Mouse (Mus musculus): Measurements from ENCODE around the gene Phrf1.

DNA sequence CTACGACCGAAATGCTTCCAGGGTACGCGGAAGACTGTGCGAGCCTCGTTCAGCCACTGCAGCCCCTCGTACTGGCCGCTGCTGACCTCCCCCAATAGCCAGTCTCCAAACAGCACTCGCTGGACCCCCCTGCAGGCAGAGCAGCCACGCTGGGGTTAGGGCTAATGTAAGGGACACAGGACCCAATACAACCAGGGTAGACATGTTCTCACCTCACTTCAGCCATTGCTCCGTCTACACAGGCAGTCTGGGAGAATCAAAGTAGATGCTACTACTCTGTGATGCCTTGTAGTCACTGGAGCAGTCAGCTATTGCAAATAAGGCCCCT lies 36.8 kb downstream of the Phrf1 start:
- TF ChIP-seq CTCF (IDR thresholded peaks at IDR 0.05; ENCODE audit: low read depth) (no peak), EP300 (IDR thresholded peaks at IDR 0.05; ENCODE audit: low read depth) (no peak)
